Mouse (Mus musculus) midbrain, embryonic 11.5 days (tissue): ENCODE results near the gene 2610044O15Rik8. TPM values are rescaled to one million over a fixed set of nuclear protein-coding genes. Genes with fewer than 3 reads are reported as not detected.
A peak's percentile ranks its signal among the peaks of the same experiment; 100 is the strongest.
"Not testable (repeated sequence)": the region's sequence is repeated elsewhere in the genome, so short reads cannot be mapped to it uniquely, and the experiment has no call there.

Source experiments
- ATAC-seq: fragments of 200-750 bp; cut with Nextera tagmentation; 2 replicates; pipeline ENCODE4 v1.8.0; 2017; ENCODE audit warnings: moderate TSS enrichment, moderate library complexity; ENCODE audit not compliant: low FRiP score
- DNase-seq: peaks from one replicate; pipeline ENCODE4 v3.0.0; 2015; ENCODE audit warnings: low spot score; ENCODE audit errors: missing footprints
- H3K27ac ChIP-seq: fragments of 300-500 bp; sonication (generic); 2 replicates; pipeline ENCODE4 v1.5.1; 2014; ENCODE audit warnings: low read depth, low read length
- H3K27me3 ChIP-seq: fragments of 300-500 bp; sonication (generic); 2 replicates; pipeline ENCODE4 v1.6.1; 2014; ENCODE audit warnings: mild to moderate bottlenecking, low read length, moderate library complexity, mixed read lengths; ENCODE audit not compliant: control insufficient read depth, insufficient read depth
- H3K36me3 ChIP-seq: fragments of 300-500 bp; sonication (generic); 2 replicates; pipeline ENCODE4 v1.6.1; 2014; ENCODE audit warnings: mild to moderate bottlenecking, low read length, moderate library complexity, mixed read lengths; ENCODE audit not compliant: control insufficient read depth, insufficient read depth
- H3K4me1 ChIP-seq: fragments of 300-500 bp; sonication (generic); 2 replicates; pipeline ENCODE4 v1.6.1; 2014; ENCODE audit warnings: low read length; ENCODE audit not compliant: control insufficient read depth, insufficient read depth
- H3K4me2 ChIP-seq: fragments of 300-500 bp; sonication (generic); 2 replicates; pipeline ENCODE4 v1.6.1; 2014; ENCODE audit warnings: mild to moderate bottlenecking, moderate library complexity
- H3K4me3 ChIP-seq: fragments of 300-500 bp; sonication (generic); 2 replicates; pipeline ENCODE4 v1.5.1; 2014; ENCODE audit warnings: low read depth, low read length
- H3K9ac ChIP-seq: fragments of 300-500 bp; sonication (generic); 2 replicates; pipeline ENCODE4 v1.6.1; 2014; ENCODE audit warnings: low read length
- H3K9me3 ChIP-seq: fragments of 300-500 bp; sonication (generic); 2 replicates; pipeline ENCODE4 v1.6.1; 2016; ENCODE audit warnings: low read length; ENCODE audit not compliant: control insufficient read depth
- WGBS: fragments of 180-500 bp; shearing (Covaris S2); extraction: QIAGEN DNeasy Blood & Tissue Kit; methylation state at CpG from one replicate; pipeline ENCODE4 v1.1.7; 2014; 5-methylcytosine and 5-hydroxymethylcytosine counted together
- polyA plus RNA-seq: library from polyadenylated mRNA; unstranded; fragments of >200 nt; fragmentation: Nextera tagmentation; extraction: Ambion mirVana; gene quantifications from 2 replicates; pipeline ENCODE4 v1.2.1, GENCODE M21; 2014

2610044O15Rik8 gene
- polyA plus RNA-seq, result 25.9 and 29.0 TPM in 2 replicates

DNA sequence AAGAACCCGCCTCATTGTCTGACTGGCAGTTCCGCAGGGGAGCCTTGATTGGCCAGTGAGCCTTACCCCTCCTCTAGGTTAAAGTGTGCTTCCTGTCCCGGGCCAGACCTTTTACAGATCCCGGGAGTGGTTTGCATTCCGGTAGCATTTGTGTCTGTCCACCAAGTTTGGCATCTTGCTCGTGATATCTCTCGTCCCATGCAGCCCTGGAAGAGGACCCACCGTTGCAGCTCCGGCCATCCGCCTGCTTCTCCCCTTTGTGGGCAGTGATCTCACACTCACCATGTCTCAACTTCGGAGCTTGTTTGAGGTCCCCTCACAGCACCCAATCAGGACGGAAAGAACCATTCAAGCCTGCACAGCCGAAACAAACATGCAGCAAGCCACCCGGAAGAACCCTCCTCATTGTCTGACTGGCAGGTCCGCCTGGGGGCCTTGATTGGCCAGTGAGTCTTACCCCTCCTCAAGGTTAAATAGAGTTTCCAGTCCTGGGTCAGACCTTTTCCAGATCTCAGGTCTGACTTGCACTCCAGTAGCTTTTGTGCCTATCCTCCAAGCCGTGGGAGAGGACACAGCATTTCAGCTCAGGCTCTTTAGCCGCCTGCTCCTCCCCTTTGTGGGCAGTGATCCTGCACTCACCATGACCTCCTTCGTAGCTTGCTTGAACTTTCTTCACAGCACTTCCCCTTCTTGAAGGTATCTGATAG is at the start of gene 2610044O15Rik8:
Gene 2610044O15Rik8, minus strand, starts transcription at position 380 of the 707 bp plus-strand sequence.
- Histone ChIP-seq H3K9ac (peak within 1 kb of the TSS; percentile 75), H3K27ac (peak within 1 kb of the TSS; percentile 85), H3K9me3 (no peaks in the 10 kb centered on the region), H3K27me3 (no peaks in the 10 kb centered on the region), H3K4me2 (peak within 1 kb of the TSS; percentile 63), H3K36me3 (no peaks in the 10 kb centered on the region), H3K4me1 (peaks cover 4% of the 10 kb centered on the region; the same call in 1 of the 2 replicates), H3K4me3 (peak within 1 kb of the TSS; percentile 47)
- ATAC-seq, result peak; percentile 100
- WGBS, result 2% methylated on average over 18 of the region's 18 CpGs
- peak; percentile 98 for DNase-seq

- Histone ChIP-seq H3K36me3 (peaks cover 12% of the 10 kb centered on the region), H3K27me3 (no peaks in the 10 kb centered on the region), H3K9me3 (peaks cover 13% of the 10 kb centered on the region; the same call in 1 of the 2 replicates), H3K4me3 (no peak overlapping the region), H3K4me2 (no peak overlapping the region), H3K27ac (no peak overlapping the region), H3K4me1 (no peaks in the 10 kb centered on the region), H3K9ac (no peak overlapping the region)
- DNase-seq, result no peak
- no peak for ATAC-seq
- WGBS, result 92% methylated on average over 1 of the region's 1 CpGs
These were observed 31.7 kb upstream of the 2610044O15Rik8 start for GRCm38 (mm10) chr8:129265918-129266317.

DNA sequence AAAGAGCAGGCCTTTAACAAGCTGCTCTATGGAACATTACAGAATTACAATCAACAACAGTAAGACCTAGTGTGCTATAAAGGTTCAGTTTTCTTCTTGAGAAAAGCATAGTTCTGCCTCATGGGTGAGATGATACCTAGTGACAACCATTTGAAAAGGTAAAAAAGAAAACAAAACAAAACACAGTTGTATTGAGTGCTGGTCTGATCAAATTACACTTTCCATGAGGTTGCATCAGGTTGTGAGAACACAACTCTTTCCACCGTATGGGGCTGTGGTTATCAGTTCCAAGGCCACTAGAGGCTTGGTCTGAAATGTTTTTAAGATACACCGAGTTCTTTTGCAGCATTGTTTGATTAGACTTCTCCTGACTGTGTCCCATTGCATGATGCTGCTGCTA is 30.1 kb upstream of the 2610044O15Rik8 start:
- Histone ChIP-seq H3K27ac (no peak overlapping the region), H3K4me3 (no peak overlapping the region; the same call in 1 of the 2 replicates), H3K9me3 (peaks cover 10% of the 10 kb centered on the region; the same call in 1 of the 2 replicates), H3K27me3 (no peaks in the 10 kb centered on the region), H3K36me3 (peaks cover 12% of the 10 kb centered on the region), H3K9ac (peak overlapping the region; percentile 62; the same call in 1 of the 2 replicates), H3K4me2 (peak overlapping the region; percentile 54), H3K4me1 (no peaks in the 10 kb centered on the region)
- WGBS, result 88% methylated on average over 2 of the region's 2 CpGs
- ATAC-seq, result no peak
- DNase-seq, result no peak

DNA sequence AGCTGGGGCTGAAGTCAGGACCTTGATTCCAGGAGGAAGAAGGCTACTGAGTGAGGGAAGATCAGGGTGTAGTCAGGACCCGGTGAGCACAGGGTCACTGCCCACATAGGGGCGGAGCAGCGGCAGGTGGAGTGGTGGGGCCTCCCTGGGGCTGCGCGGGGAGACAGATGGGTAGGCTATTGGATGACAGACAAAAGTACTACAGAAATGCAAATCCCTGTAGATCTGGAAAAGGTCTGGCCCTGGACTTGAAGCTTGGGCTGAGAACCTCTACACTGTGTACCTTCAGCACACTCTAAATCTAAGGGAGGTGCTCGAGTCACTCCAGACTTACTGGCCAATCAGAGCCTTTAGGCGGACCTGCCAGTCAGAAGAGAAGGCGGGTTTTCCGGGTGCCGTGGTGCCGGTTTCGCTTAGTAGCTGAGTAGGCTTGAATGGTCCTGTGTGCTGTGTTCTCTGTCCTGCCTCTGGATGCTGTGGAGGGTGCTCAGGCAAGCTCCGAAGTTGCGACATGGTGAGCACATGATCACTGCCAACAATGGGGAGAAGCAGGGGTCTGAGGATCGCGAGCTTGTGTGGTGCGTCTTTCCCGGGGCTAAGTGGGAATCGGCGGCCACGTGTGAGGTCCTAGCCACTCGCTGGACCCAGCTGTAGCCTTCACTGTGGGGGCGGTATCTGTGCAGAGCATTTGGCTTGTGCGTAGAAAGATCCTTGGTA is 29.2 kb upstream of the 2610044O15Rik8 start:
- 0% methylated on average over 23 of the region's 24 CpGs for WGBS

GRCm38 (mm10) chr8:129233664-129234026 is 561 bp downstream of the 2610044O15Rik8 start:
- 5% methylated on average over 9 of the region's 9 CpGs for WGBS
- H3K27me3 ChIP-seq, result no peaks in the 10 kb centered on the region
- peak overlapping the region; percentile 63 for H3K4me2 ChIP-seq
- peak overlapping the region; percentile 47 for H3K4me3 ChIP-seq
- H3K4me1 ChIP-seq, result peaks cover 4% of the 10 kb centered on the region; the same call in 1 of the 2 replicates
- ATAC-seq, result no peak
- peak overlapping the region; percentile 75 for H3K9ac ChIP-seq
- H3K36me3 ChIP-seq, result no peaks in the 10 kb centered on the region
- no peaks in the 10 kb centered on the region for H3K9me3 ChIP-seq
- no peak overlapping the region for H3K27ac ChIP-seq
- DNase-seq, result no peak

More for the DNA sequence above, 29.2 kb upstream of the 2610044O15Rik8 start:
- peak overlapping the region; percentile 46 for H3K4me3 ChIP-seq
- peak overlapping the region; percentile 62 for H3K9ac ChIP-seq
- not testable (repeated sequence) for H3K9me3 ChIP-seq, H3K4me1 ChIP-seq, H3K27me3 ChIP-seq, H3K27ac ChIP-seq, H3K36me3 ChIP-seq
- ATAC-seq (peak; percentile 98), DNase-seq (peak; percentile 94)
- peak overlapping the region; percentile 54 for H3K4me2 ChIP-seq

Other genes starting within 250 kb of the 2610044O15Rik8 start
- gene Ccdc7a, start 168.9 kb downstream of the 2610044O15Rik8 start, polyA plus RNA-seq, result not detected in 2 replicates
- gene Ccdc7b, start 167.3 kb downstream of the 2610044O15Rik8 start, polyA plus RNA-seq, result not detected in 2 replicates
- gene Gm10999, start 102.7 kb downstream of the 2610044O15Rik8 start, polyA plus RNA-seq, result not detected in 2 replicates